Mouse (Mus musculus): ENCODE measurements at regions not wholly inside any gene's neighbourhood (a gene's known extent, or its start where the extent isn't known, plus 50 kb on each side); places are given as distances from the start of the nearest gene placed in this dataset.

DNA sequence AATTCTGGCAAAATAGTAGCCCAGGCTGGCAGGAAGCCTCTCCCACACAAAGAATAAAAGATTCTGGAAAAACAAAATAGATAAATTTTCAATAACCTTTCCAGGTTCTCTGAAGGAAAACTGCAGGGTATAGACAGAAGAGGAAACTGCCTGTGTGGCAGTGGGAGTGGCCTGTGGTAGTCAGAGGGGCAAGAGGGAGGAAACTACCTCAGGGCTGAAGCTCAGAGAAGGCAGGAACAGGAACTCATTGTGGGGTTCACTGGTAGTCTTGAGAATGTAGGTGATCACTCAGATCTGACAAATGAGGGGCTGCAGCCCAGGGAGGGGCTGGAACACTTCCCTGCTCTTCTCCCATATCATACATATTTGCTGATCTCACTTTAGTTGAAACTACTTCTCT lies 118.0 kb upstream of the Ufm1 start:
- Histone ChIP-seq H3K9ac (ENCODE audit: low read depth, low read length) (no peak overlapping the region), H3K4me2 (ENCODE audit: low read depth, low read length) (no peak overlapping the region), H3K9me3 (ENCODE audit: control insufficient read depth, low read length) (no peaks in the 10 kb centered on the region), H3K4me3 (ENCODE audit: low read depth, low read length) (no peak overlapping the region), H3K27me3 (replicated peaks; ENCODE audit: control insufficient read depth, insufficient read depth, low read length) (no peaks in the 10 kb centered on the region), H3K36me3 (ENCODE audit: control insufficient read depth, insufficient read depth, low read length) (no peaks in the 10 kb centered on the region), H3K27ac (replicated peaks; ENCODE audit: low read depth, low read length) (no peak overlapping the region), H3K4me1 (ENCODE audit: control insufficient read depth, insufficient read depth, low read length) (no peaks in the 10 kb centered on the region)
- ATAC-seq (ENCODE audit: low read depth) (no peak), DNase-seq (ENCODE audit: low spot score) (no peak)

DNA sequence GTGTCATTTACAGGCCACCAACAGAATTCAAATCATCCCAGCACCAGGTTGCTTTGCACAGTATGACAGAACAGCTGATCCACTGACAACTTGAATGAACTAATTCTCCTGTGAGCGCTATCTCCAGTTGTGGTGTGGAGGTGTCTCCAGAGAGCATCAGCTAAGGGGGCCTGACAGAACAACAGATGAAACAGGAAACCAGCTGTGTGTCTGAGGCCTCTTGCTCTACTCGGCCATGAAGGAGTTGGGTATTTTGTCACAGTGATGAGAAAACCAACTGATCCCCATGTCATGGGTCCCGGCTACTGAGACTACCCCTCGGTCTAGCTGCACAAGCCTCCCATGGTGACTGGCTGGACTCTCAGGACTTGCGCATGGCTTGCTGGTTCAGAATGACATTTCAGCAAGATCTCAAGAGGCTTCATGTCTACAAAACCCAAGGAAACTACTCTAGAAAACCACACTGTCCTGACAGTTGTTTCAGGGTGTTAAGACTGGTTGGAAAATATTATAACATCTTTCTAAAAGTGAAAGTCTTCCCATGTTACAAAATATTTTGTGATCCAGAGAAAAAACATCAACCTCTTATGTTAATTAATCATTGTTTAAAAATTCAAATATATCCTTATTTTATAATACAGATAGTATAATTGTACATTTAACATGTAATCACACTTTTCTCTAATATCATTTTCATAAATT lies 113.9 kb upstream of the Ufm1 start:
- Histone ChIP-seq H3K4me2 (ENCODE audit: low read depth, low read length) (no peak overlapping the region), H3K4me1 (ENCODE audit: control insufficient read depth, insufficient read depth, low read length) (no peaks in the 10 kb centered on the region; the same call in 1 of the 2 replicates), H3K9ac (ENCODE audit: low read depth, low read length) (no peak overlapping the region), H3K27ac (replicated peaks; ENCODE audit: low read depth, low read length) (no peak overlapping the region), H3K9me3 (ENCODE audit: control insufficient read depth, low read length) (no peaks in the 10 kb centered on the region), H3K4me3 (ENCODE audit: low read depth, low read length) (no peak overlapping the region), H3K36me3 (ENCODE audit: control insufficient read depth, insufficient read depth, low read length) (no peaks in the 10 kb centered on the region), H3K27me3 (replicated peaks; ENCODE audit: control insufficient read depth, insufficient read depth, low read length) (no peaks in the 10 kb centered on the region)
- 69% methylated on average over 5 of the region's 5 CpGs for WGBS
- no peak for DNase-seq (ENCODE audit: low spot score)
- ATAC-seq (ENCODE audit: low read depth): no peak

DNA sequence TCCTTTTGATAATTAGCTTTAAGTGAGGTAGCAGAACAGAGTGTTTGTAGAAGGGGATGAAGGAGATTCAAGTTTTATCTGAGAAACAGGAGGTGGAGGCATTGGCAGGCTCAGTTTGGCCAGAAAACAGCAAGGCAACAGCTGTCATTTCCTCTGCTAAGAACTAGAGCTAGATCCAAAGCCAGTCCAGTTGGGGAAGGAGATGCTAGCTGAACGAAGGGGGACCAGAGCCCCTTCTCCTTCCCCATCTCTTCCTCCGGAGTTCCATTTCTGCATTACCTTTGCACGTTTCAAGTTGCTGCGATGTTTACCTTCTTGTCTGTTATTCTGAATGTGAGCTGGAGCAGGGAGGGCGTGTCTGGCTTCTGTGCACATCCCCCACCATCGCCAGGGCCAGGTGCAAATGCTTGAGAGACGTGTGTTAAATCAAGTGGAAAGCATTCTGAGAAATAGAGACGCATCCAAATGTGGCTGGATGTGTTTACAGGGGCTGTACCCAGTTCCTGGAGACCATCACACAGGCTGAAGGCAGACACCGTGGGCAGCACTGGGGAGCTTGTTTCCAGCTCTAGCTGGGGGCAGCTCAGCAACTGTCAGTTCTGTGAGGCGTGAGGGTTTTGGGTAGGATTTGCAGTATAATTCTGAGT lies 111.4 kb upstream of the Ufm1 start:
- Histone ChIP-seq H3K27ac (replicated peaks; ENCODE audit: low read depth, low read length) (no peak overlapping the region), H3K36me3 (ENCODE audit: control insufficient read depth, insufficient read depth, low read length) (no peaks in the 10 kb centered on the region), H3K27me3 (replicated peaks; ENCODE audit: control insufficient read depth, insufficient read depth, low read length) (no peaks in the 10 kb centered on the region), H3K4me1 (ENCODE audit: control insufficient read depth, insufficient read depth, low read length) (no peaks in the 10 kb centered on the region; the same call in 1 of the 2 replicates), H3K9me3 (ENCODE audit: control insufficient read depth, low read length) (no peaks in the 10 kb centered on the region), H3K4me3 (ENCODE audit: low read depth, low read length) (no peak overlapping the region), H3K4me2 (ENCODE audit: low read depth, low read length) (peak overlapping the region; percentile 26; the same call in 1 of the 2 replicates), H3K9ac (ENCODE audit: low read depth, low read length) (no peak overlapping the region)
- peak; percentile 74 for DNase-seq (ENCODE audit: low spot score)
- ATAC-seq (ENCODE audit: low read depth): peak; percentile 74
- WGBS: 23% methylated on average over 10 of the region's 10 CpGs

DNA sequence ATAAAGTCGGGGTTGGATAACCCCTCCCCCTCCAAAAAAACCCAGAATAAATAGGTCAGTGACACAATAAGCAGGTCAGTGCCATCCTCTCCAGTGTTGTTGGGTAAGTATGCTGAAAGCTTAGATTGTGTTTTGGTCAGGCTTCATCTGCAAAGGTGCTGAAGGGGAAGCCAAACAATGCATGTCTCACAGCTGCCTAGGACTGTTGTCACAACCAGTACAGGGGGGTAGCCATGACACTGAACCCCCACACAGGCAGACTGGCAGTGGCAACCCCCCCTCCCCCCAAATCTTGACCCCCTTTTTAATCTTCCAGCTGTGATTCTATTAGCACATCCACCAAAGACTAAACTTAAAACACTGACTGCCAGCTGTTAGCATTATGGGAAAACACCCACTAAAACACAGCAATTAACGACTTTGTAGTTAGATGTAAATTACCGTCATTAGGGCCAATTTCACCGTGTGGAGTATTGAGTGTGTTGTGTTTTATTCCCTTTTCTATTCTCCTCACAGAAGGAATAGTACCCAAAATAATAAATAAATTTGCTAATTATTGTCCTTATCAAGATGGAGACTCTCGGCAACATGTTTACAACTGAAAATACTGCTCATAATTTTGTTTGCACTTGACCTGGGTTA lies 105.5 kb upstream of the Ufm1 start:
- Histone ChIP-seq H3K27ac (replicated peaks; ENCODE audit: low read depth, low read length) (no peak overlapping the region), H3K4me1 (ENCODE audit: control insufficient read depth, insufficient read depth, low read length) (no peaks in the 10 kb centered on the region), H3K27me3 (replicated peaks; ENCODE audit: control insufficient read depth, insufficient read depth, low read length) (no peaks in the 10 kb centered on the region), H3K4me3 (ENCODE audit: low read depth, low read length) (no peak overlapping the region), H3K9ac (ENCODE audit: low read depth, low read length) (no peak overlapping the region), H3K4me2 (ENCODE audit: low read depth, low read length) (no peak overlapping the region), H3K9me3 (ENCODE audit: control insufficient read depth, low read length) (no peaks in the 10 kb centered on the region), H3K36me3 (ENCODE audit: control insufficient read depth, insufficient read depth, low read length) (no peaks in the 10 kb centered on the region)
- WGBS: 51% methylated on average over 5 of the region's 5 CpGs
- ATAC-seq (ENCODE audit: low read depth): no peak
- DNase-seq (ENCODE audit: low spot score): no peak

DNA sequence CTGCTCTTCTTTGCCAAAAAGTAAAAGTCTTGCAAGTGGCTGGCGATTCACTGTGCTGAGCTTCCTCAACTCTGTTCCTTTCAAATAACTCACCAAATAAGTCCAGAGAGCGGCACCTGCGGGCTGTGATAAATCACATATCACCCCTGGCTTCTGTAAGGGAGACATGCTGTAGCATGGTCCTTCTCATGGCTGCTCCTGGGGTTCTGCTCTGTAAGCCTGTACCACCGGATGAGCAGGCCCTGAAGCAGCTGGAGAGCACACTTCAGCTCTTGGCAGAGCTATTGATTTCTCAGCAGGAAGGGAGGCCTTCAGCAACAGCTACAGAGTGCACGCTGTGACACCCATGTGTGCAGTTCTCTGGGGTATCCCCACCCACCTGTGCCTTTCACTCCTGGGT lies 101.5 kb upstream of the Ufm1 start:
- peak; percentile 42 for DNase-seq (ENCODE audit: low spot score)
- WGBS: 58% methylated on average over 5 of the region's 5 CpGs
- no peaks in the 10 kb centered on the region for H3K36me3 ChIP-seq (ENCODE audit: control insufficient read depth, insufficient read depth, low read length)

DNA sequence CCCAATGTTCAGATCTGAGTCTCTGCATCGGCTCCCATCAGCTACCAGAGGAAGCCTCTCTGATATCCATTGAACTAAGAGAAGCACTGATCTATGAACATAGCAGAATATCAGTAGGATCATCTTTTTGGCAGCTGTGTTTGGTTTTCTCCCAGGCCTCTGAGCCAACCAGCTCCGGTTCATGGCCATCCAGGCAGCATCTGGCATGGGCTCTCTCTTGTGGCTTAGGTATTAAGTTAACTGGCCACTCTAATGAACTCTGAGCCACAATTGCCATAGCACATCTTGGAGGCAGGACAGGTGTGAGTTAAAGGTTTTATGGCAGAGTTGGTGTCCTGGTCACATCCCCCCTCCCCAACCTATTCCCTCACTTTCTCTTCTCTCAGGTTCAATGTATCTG lies 90.2 kb upstream of the Ufm1 start:
- DNase-seq (ENCODE audit: low spot score): no peak
- ATAC-seq (ENCODE audit: low read depth): no peak

More for the DNA sequence above, 101.5 kb upstream of the Ufm1 start:
- no peaks in the 10 kb centered on the region for H3K4me1 ChIP-seq (ENCODE audit: control insufficient read depth, insufficient read depth, low read length)
- no peaks in the 10 kb centered on the region for H3K27me3 ChIP-seq (replicated peaks; ENCODE audit: control insufficient read depth, insufficient read depth, low read length)
- H3K9me3 ChIP-seq (ENCODE audit: control insufficient read depth, low read length): no peaks in the 10 kb centered on the region
- ATAC-seq (ENCODE audit: low read depth): peak; percentile 65; the same call in 1 of the 2 replicates
- H3K4me3 ChIP-seq (ENCODE audit: low read depth, low read length): no peak overlapping the region
- no peak overlapping the region for H3K4me2 ChIP-seq (ENCODE audit: low read depth, low read length)
- no peak overlapping the region for H3K27ac ChIP-seq (replicated peaks; ENCODE audit: low read depth, low read length)
- no peak overlapping the region for H3K9ac ChIP-seq (ENCODE audit: low read depth, low read length)

DNA sequence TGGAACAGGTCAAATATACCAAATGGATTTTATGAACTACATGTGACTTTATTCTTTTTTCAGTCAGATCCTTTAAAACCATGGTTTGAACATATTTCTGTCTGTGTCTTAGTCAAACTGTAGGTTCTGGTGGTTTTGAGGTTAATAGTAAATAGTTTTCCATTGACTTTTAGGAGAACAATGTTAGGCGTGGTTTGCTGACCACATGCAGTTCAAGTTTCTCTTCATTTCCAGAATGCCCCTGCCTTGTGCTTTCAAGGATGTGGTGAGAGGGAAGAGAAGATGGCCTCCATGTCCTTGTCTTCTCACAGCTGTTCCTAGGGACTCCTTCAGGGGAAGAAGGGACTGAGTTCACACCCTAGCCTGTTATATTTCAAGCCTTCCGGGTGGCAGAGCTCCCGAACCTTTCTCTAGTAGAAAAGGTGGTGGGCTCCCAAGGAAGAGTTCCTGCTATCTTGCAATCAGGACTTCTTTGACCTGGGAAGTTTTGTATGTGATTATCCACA lies 76.1 kb upstream of the Ufm1 start:
- Histone ChIP-seq H3K36me3 (ENCODE audit: control insufficient read depth, insufficient read depth, low read length) (no peaks in the 10 kb centered on the region), H3K9me3 (ENCODE audit: control insufficient read depth, low read length) (no peaks in the 10 kb centered on the region), H3K4me1 (ENCODE audit: control insufficient read depth, insufficient read depth, low read length) (no peaks in the 10 kb centered on the region), H3K9ac (ENCODE audit: low read depth, low read length) (no peak overlapping the region), H3K27ac (replicated peaks; ENCODE audit: low read depth, low read length) (no peak overlapping the region), H3K4me3 (ENCODE audit: low read depth, low read length) (no peak overlapping the region), H3K27me3 (replicated peaks; ENCODE audit: control insufficient read depth, insufficient read depth, low read length) (no peaks in the 10 kb centered on the region), H3K4me2 (ENCODE audit: low read depth, low read length) (no peak overlapping the region)
- WGBS: 82% methylated on average over 3 of the region's 3 CpGs
- no peak for ATAC-seq (ENCODE audit: low read depth)
- DNase-seq (ENCODE audit: low spot score): no peak

More for the DNA sequence above, 90.2 kb upstream of the Ufm1 start:
- no peak overlapping the region for H3K4me3 ChIP-seq (ENCODE audit: low read depth, low read length)
- no peak overlapping the region for H3K9ac ChIP-seq (ENCODE audit: low read depth, low read length)
- no peaks in the 10 kb centered on the region for H3K9me3 ChIP-seq (ENCODE audit: control insufficient read depth, low read length)
- H3K27me3 ChIP-seq (replicated peaks; ENCODE audit: control insufficient read depth, insufficient read depth, low read length): no peaks in the 10 kb centered on the region
- no peaks in the 10 kb centered on the region for H3K36me3 ChIP-seq (ENCODE audit: control insufficient read depth, insufficient read depth, low read length)
- no peaks in the 10 kb centered on the region for H3K4me1 ChIP-seq (ENCODE audit: control insufficient read depth, insufficient read depth, low read length)
- no peak overlapping the region for H3K27ac ChIP-seq (replicated peaks; ENCODE audit: low read depth, low read length)
- 81% methylated on average over 2 of the region's 2 CpGs for WGBS
- H3K4me2 ChIP-seq (ENCODE audit: low read depth, low read length): no peak overlapping the region

DNA sequence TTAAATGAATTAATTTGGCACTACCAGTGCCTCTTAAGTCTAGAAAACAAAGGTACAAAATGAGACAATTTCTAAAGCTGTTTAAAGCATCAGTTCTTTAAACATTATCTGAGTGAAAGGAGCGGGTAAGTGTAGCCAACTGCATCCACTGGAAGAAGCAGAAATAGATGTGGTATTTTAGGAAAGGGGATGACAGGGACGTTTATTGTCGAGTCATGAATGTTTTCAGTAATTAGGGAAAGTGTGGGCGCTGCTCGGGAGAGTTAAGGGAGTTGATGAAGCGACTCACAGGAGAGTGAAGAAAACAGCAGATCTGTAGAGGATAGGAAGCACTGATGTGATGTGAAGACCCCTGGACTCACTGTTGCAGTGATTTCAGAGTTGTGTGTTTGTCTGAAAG lies 68.1 kb upstream of the Ufm1 start:
- Histone ChIP-seq H3K4me3 (ENCODE audit: low read depth, low read length) (no peak overlapping the region), H3K9ac (ENCODE audit: low read depth, low read length) (no peak overlapping the region), H3K9me3 (ENCODE audit: control insufficient read depth, low read length) (no peaks in the 10 kb centered on the region), H3K27ac (replicated peaks; ENCODE audit: low read depth, low read length) (no peak overlapping the region), H3K4me2 (ENCODE audit: low read depth, low read length) (no peak overlapping the region), H3K4me1 (ENCODE audit: control insufficient read depth, insufficient read depth, low read length) (no peaks in the 10 kb centered on the region), H3K36me3 (ENCODE audit: control insufficient read depth, insufficient read depth, low read length) (no peaks in the 10 kb centered on the region), H3K27me3 (replicated peaks; ENCODE audit: control insufficient read depth, insufficient read depth, low read length) (no peaks in the 10 kb centered on the region)
- 76% methylated on average over 6 of the region's 6 CpGs for WGBS
- ATAC-seq (ENCODE audit: low read depth): no peak
- DNase-seq (ENCODE audit: low spot score): no peak

Data from embryonic facial prominence, embryonic 14.5 days (tissue).